ENCODE assay signal across 1 mouse cellular context in the genomic region with DNA sequence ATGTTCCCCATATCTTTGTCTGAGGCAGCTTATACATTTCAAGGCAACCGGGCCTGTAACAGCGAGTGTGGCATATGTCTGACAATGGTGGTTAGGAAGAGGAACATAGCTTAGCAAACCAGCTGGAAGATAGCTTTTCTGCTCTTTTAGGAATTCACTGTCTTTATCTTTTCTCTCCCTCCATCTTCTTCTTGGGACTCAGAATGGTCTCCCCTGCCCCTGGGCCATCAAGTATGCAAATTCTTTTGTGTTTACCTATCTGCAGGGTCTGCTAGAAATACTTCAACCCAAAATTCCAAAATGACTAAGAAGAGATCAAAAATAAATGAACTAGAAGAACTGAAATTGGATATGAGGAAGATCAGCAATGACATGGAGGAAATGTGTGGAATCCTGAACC. TPM values are rescaled to one million over a fixed set of nuclear protein-coding genes. Genes with fewer than 3 reads are reported as not detected.
"Had no signal": no experiment of that assay in that cellular context is flagged by ENCODE, and none has a peak within 500 bp of the region (broad histone marks: within the 10 kb centered on the region; RNA-seq: fewer than 3 reads in every experiment).

TSS of gene Gm3005 (plus strand) at position 301 of the 400 bp plus-strand sequence.

RNA-seq across cellular contexts. Expression of gene Gm3005, which starts in this region (rescaled TPM):
- polyA plus RNA-seq: intestine, postnatal 0 days had no signal
